Mouse (Mus musculus): Measurements from ENCODE around the gene Tsg101.

DNA sequence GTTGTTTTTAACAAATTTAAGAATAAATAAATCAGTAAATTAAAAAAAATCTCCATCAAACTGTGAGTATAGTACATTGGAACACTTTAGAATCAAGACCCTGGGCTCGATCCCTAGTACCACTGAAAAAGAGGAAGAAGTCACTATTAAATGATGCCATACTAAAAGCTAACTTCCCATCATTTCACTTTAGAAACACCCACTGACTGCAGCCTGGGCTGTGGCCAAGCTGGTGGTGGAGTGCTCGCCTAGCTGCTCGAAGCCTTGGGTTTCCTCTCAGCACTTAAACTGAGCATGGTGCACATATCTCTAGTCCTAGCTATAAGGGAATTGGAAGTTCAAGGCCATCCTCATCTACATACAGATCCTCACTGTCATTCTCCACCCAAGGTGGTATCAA lies 8.5 kb downstream of the Tsg101 start:
- no peak for TF ChIP-seq CTCF (IDR thresholded peaks at IDR 0.05; ENCODE audit: insufficient read depth, low read length)
- no peak for TF ChIP-seq POLR2A (IDR thresholded peaks at IDR 0.05; ENCODE audit: borderline replicate concordance, extremely low read depth, low read depth, low read length)
